In the genomic region with DNA sequence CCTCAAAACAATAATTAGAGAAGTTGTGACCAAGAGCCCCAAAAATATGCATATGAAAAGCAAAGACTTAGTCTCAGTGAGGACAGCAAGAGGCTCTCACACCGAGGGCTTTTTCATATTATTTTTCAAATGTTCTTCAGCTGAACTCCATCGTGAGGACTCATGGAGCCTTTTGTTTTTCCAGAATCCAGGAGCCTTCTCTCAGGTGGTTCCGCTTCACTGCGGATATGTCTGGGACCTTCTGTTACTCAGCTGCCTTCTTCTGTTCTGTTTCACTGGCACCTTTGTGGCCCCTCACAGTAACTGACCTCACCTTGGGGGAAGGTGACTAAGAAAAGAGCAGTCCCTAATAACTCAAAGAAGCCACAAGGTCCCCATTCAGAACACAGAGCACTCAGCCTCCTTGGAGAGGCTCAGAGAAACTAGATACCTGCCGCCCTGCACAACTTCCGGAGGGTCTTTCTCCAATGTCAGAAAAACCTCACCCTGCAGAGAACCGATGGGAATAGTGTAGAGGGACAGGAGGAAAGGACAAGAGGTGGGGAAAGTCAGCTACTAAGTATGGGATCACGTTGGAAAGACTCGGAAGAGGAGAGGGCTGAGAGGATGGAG, we compare ENCODE assay signal across 10 mouse cellular contexts. TPM values are rescaled to one million over a fixed set of nuclear protein-coding genes. Genes with fewer than 3 reads are reported as not detected.
DNase-seq lines count a peak whose midpoint lies in the region; ATAC-seq and TF ChIP-seq lines count a peak whose summit lies in the region.
"Had no signal": no experiment of that assay in that cellular context is flagged by ENCODE, and none has a peak within 500 bp of the region (broad histone marks: within the 10 kb centered on the region; RNA-seq: fewer than 3 reads in every experiment).

No protein-coding gene starts in this region.

- peak overlapping the region; percentile 52 for H3K4me3 ChIP-seq in kidney, adult 2 months (ENCODE audit: insufficient read depth, low read depth, low read length)
- peak overlapping the region; percentile 69 for H3K4me3 ChIP-seq in hindbrain, embryonic 13.5 days
- peak overlapping the region; percentile 65 for H3K4me3 ChIP-seq in midbrain, embryonic 13.5 days (replicated peaks)

- H3K4me1 ChIP-seq in kidney, adult 2 months (ENCODE audit: control insufficient read depth, insufficient read depth, low read length): 0 out of 2 replicates have a peak, but pooled peaks cover 4% of the 10 kb centered on the region
- peaks cover 11% of the 10 kb centered on the region for H3K4me1 ChIP-seq in hindbrain, embryonic 13.5 days (replicated peaks)
- peaks cover 11% of the 10 kb centered on the region; the same call in 1 of the 2 replicates for H3K4me1 ChIP-seq in midbrain, embryonic 13.5 days (replicated peaks)

- no peak overlapping the region for H3K27ac ChIP-seq in kidney, adult 2 months (ENCODE audit: insufficient read depth, low read depth, low read length)
- no peak overlapping the region for H3K27ac ChIP-seq in hindbrain, embryonic 13.5 days
- H3K27ac ChIP-seq in midbrain, embryonic 13.5 days: no peak overlapping the region
- H3K27ac ChIP-seq: macrophage had no signal

- no peak for DNase-seq in kidney, adult 2 months
- DNase-seq in kidney, adult 18-20 months: no peak
- no peak for DNase-seq in ovary, postnatal 14 days (ENCODE audit: low spot score)
- DNase-seq in MN1 (ENCODE audit: low spot score): no peak
- no peak for DNase-seq in adrenal gland, postnatal 14 days

- H3K4me2 ChIP-seq in hindbrain, embryonic 13.5 days: peak overlapping the region; percentile 98
- peak overlapping the region; percentile 99 for H3K4me2 ChIP-seq in midbrain, embryonic 13.5 days (replicated peaks)

- 0 out of 2 replicates have a peak, but pooled peaks cover 2% of the 10 kb centered on the region for H3K27me3 ChIP-seq in kidney, adult 2 months (replicated peaks; ENCODE audit: control insufficient read depth, insufficient read depth, low read length)
- H3K27me3 ChIP-seq in hindbrain, embryonic 13.5 days: peaks cover 22% of the 10 kb centered on the region
- peaks cover 31% of the 10 kb centered on the region for H3K27me3 ChIP-seq in midbrain, embryonic 13.5 days

- H3K9ac ChIP-seq in hindbrain, embryonic 13.5 days: peak overlapping the region; percentile 79
- H3K9ac ChIP-seq in midbrain, embryonic 13.5 days (replicated peaks): peak overlapping the region; percentile 74

- 21% methylated on average over 9 of the region's 9 CpGs for WGBS in kidney, adult 2 months
- WGBS in hindbrain, embryonic 13.5 days: 7% methylated on average over 9 of the region's 9 CpGs
- WGBS in midbrain, embryonic 13.5 days: 8% methylated on average over 9 of the region's 9 CpGs

- TF ChIP-seq CTCF in kidney, adult 2 months (conservative IDR thresholded peaks at IDR 0.05; ENCODE audit: insufficient read depth, insufficient read length, low read depth, low read length): no peak

- TF ChIP-seq POLR2A in kidney, adult 2 months (IDR thresholded peaks at IDR 0.05; ENCODE audit: low read depth, low read length): no peak

- H3K36me3 ChIP-seq in kidney, adult 2 months (ENCODE audit: control insufficient read depth, insufficient read depth, low read length): no peaks in the 10 kb centered on the region
- no peaks in the 10 kb centered on the region for H3K36me3 ChIP-seq in hindbrain, embryonic 13.5 days
- no peaks in the 10 kb centered on the region for H3K36me3 ChIP-seq in midbrain, embryonic 13.5 days
- H3K36me3 ChIP-seq: G1E had no signal

- no peaks in the 10 kb centered on the region for H3K9me3 ChIP-seq in hindbrain, embryonic 13.5 days
- no peaks in the 10 kb centered on the region for H3K9me3 ChIP-seq in midbrain, embryonic 13.5 days
- H3K9me3 ChIP-seq: G1E had no signal

- 0 out of 2 replicates have a peak, but pooled peaks have one; percentile 5 for ATAC-seq in common myeloid progenitor, adult 5-6 weeks (replicated peaks; ENCODE audit: low read depth, poor library complexity, severe bottlenecking)
- ATAC-seq in hindbrain, embryonic 13.5 days (ENCODE audit: low FRiP score): no peak
- ATAC-seq in midbrain, embryonic 13.5 days: no peak

RNA-seq across cellular contexts. Expression of a gene that starts 0.9 kb away (rescaled TPM):
- polyA plus RNA-seq in kidney, adult 2 months (2012; rRNA removed): 1.4 and 2.0 TPM in 2 replicates
- not detected in 2 replicates for total RNA-seq in common myeloid progenitor, adult 5-6 weeks (2017)
- 3.4 and 3.9 TPM in 2 replicates for polyA plus RNA-seq in hindbrain, embryonic 13.5 days (2015; fragmentation: Nextera tagmentation; extraction: Ambion mirVana)
- polyA plus RNA-seq in midbrain, embryonic 13.5 days (2015; fragmentation: Nextera tagmentation; extraction: Ambion mirVana): 2.8 and 3.5 TPM in 2 replicates
- total RNA-seq in adrenal gland, postnatal 14 days (2021): 0.74 and 1.2 TPM in 2 replicates
- polyA plus RNA-seq: G1E, macrophage had no signal
